Mouse (Mus musculus) thymus, adult 2 months (tissue): ENCODE data around the gene Stx6.

Source experiments
- CTCF ChIP-seq: fragments of 200-500 bp; IDR thresholded peaks from 2 replicates; pipeline ENCODE4 v1.5.1; 2012; ENCODE audit warnings: mild to moderate bottlenecking, control low read depth, low read length, moderate library complexity, borderline replicate concordance; ENCODE audit not compliant: control insufficient read depth, poor library complexity, insufficient read depth; ENCODE audit errors: extremely low read depth
- POLR2A ChIP-seq: fragments of 200-500 bp; IDR thresholded peaks from 2 replicates; pipeline ENCODE4 v1.6.1; 2012; ENCODE audit warnings: mild to moderate bottlenecking, low read length, control low read depth, moderate library complexity; ENCODE audit not compliant: control insufficient read depth, poor library complexity, insufficient read depth; ENCODE audit errors: extremely low read depth

DNA sequence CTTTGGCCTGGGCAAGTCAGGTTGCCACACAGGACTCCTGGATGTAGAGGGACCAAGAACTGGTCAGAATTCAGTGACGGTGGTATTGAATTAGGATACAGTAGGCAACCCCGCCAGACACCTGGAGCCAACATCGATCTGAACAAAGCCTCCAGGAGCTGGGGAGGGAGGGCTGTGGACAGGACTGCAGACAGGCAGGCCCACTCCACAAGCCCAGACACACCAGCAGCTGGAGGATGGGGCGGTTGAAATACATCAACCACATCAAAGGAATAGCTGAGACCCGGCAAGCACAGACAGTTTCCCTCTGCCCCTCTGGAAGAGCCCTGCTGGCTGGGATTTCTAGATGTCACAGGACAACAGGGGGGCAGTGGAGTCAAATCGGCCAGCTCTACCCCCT, 58.3 kb downstream of the Stx6 start:
- TF ChIP-seq CTCF (no peak), POLR2A (no peak)
